Mouse (Mus musculus): ENCODE measurements around the gene Olfr993. TPM values are rescaled to one million over a fixed set of nuclear protein-coding genes. Genes with fewer than 3 reads are reported as not detected.

The Olfr993 gene
- polyA plus RNA-seq (2014; fragmentation: Nextera tagmentation; extraction: Ambion mirVana), result not detected in 2 replicates

GRCm38 (mm10) chr2:85414777-85415176 is at the start of gene Olfr993:
Gene Olfr993, minus strand, starts transcription at chr2:85414877.
- no peak within 1 kb of the TSS for H3K27ac ChIP-seq (replicated peaks in 1 of 2; ENCODE audit: control insufficient read depth in 1 of 2, insufficient read depth in 1 of 2, low read depth in 2 of 2, low read length in 2 of 2)
- H3K4me1 ChIP-seq (ENCODE audit: control insufficient read depth in 2 of 2, insufficient read depth in 2 of 2, low read length in 2 of 2), result no peaks in the 10 kb centered on the region
- no peak within 1 kb of the TSS for H3K4me2 ChIP-seq (ENCODE audit: low read length)
- H3K27me3 ChIP-seq (ENCODE audit: control insufficient read depth, insufficient read depth, low read length), result no peaks in the 10 kb centered on the region
- no peaks in the 10 kb centered on the region for H3K36me3 ChIP-seq (ENCODE audit: control insufficient read depth, insufficient read depth, low read length)
- no peak within 1 kb of the TSS for H3K4me3 ChIP-seq (ENCODE audit: control insufficient read depth in 1 of 2, insufficient read depth in 1 of 2, low read depth in 1 of 2, low read length in 2 of 2)
- H3K9ac ChIP-seq (ENCODE audit: low read length), result no peak within 1 kb of the TSS
- no peaks in the 10 kb centered on the region for H3K9me3 ChIP-seq (ENCODE audit: control insufficient read depth, low read length)
- ATAC-seq (ENCODE audit: insufficient number of reproducible peaks, insufficient read depth, low FRiP score, low read depth), result no peak

- no peak within 1 kb of the TSS for H3K4me2 ChIP-seq (ENCODE audit: low read length)
- H3K4me1 ChIP-seq (ENCODE audit: control insufficient read depth in 2 of 2, insufficient read depth in 2 of 2, low read length in 2 of 2), result no peaks in the 10 kb centered on the region
- 19% methylated on average over 1 of the region's 1 CpGs for WGBS
- H3K27me3 ChIP-seq (ENCODE audit: control insufficient read depth, insufficient read depth, low read length), result no peaks in the 10 kb centered on the region
- no peaks in the 10 kb centered on the region for H3K9me3 ChIP-seq (ENCODE audit: control insufficient read depth, low read length)
- no peak within 1 kb of the TSS for H3K4me3 ChIP-seq (ENCODE audit: control insufficient read depth in 1 of 2, insufficient read depth in 1 of 2, low read depth in 1 of 2, low read length in 2 of 2)
- ATAC-seq (ENCODE audit: insufficient number of reproducible peaks, insufficient read depth, low FRiP score, low read depth), result no peak
- H3K9ac ChIP-seq (ENCODE audit: low read length), result no peak within 1 kb of the TSS
- no peaks in the 10 kb centered on the region for H3K36me3 ChIP-seq (ENCODE audit: control insufficient read depth, insufficient read depth, low read length)
- no peak within 1 kb of the TSS for H3K27ac ChIP-seq (replicated peaks in 1 of 2; ENCODE audit: control insufficient read depth in 1 of 2, insufficient read depth in 1 of 2, low read depth in 2 of 2, low read length in 2 of 2)
Observed at GRCm38 (mm10) chr2:85443539-85443938, 28.9 kb upstream of the Olfr993 start, which contains the start of gene Olfr995. Gene Olfr995, minus strand, starts transcription at chr2:85443639.

GRCm38 (mm10) chr2:85442546-85442945 is 27.9 kb upstream of the Olfr993 start:
- H3K27ac ChIP-seq (replicated peaks in 1 of 2; ENCODE audit: control insufficient read depth in 1 of 2, insufficient read depth in 1 of 2, low read depth in 2 of 2, low read length in 2 of 2), result no peak overlapping the region
- ATAC-seq (ENCODE audit: insufficient number of reproducible peaks, insufficient read depth, low FRiP score, low read depth), result no peak
- H3K36me3 ChIP-seq (ENCODE audit: control insufficient read depth, insufficient read depth, low read length), result no peaks in the 10 kb centered on the region
- H3K4me2 ChIP-seq (ENCODE audit: low read length), result no peak overlapping the region
- H3K27me3 ChIP-seq (ENCODE audit: control insufficient read depth, insufficient read depth, low read length), result no peaks in the 10 kb centered on the region
- H3K9ac ChIP-seq (ENCODE audit: low read length), result no peak overlapping the region
- H3K4me1 ChIP-seq (ENCODE audit: control insufficient read depth in 2 of 2, insufficient read depth in 2 of 2, low read length in 2 of 2), result no peaks in the 10 kb centered on the region
- H3K4me3 ChIP-seq (ENCODE audit: control insufficient read depth in 1 of 2, insufficient read depth in 1 of 2, low read depth in 1 of 2, low read length in 2 of 2), result no peak overlapping the region
- H3K9me3 ChIP-seq (ENCODE audit: control insufficient read depth, low read length), result no peaks in the 10 kb centered on the region

GRCm38 (mm10) chr2:85436351-85436750 is 21.7 kb upstream of the Olfr993 start, which contains the start of gene Olfr994:
Gene Olfr994, minus strand, starts transcription at chr2:85436451.
- H3K4me2 ChIP-seq (ENCODE audit: low read length), result no peak within 1 kb of the TSS
- no peaks in the 10 kb centered on the region for H3K27me3 ChIP-seq (ENCODE audit: control insufficient read depth, insufficient read depth, low read length)
- no peaks in the 10 kb centered on the region for H3K4me1 ChIP-seq (ENCODE audit: control insufficient read depth in 2 of 2, insufficient read depth in 2 of 2, low read length in 2 of 2)
- no peak for ATAC-seq (ENCODE audit: insufficient number of reproducible peaks, insufficient read depth, low FRiP score, low read depth)
- H3K27ac ChIP-seq (replicated peaks in 1 of 2; ENCODE audit: control insufficient read depth in 1 of 2, insufficient read depth in 1 of 2, low read depth in 2 of 2, low read length in 2 of 2), result no peak within 1 kb of the TSS
- no peaks in the 10 kb centered on the region for H3K9me3 ChIP-seq (ENCODE audit: control insufficient read depth, low read length)
- H3K9ac ChIP-seq (ENCODE audit: low read length), result no peak within 1 kb of the TSS
- WGBS, result 81% methylated on average over 3 of the region's 3 CpGs
- H3K4me3 ChIP-seq (ENCODE audit: control insufficient read depth in 1 of 2, insufficient read depth in 1 of 2, low read depth in 1 of 2, low read length in 2 of 2), result no peak within 1 kb of the TSS
- no peaks in the 10 kb centered on the region for H3K36me3 ChIP-seq (ENCODE audit: control insufficient read depth, insufficient read depth, low read length)

GRCm38 (mm10) chr2:85425893-85426292 is 11.2 kb upstream of the Olfr993 start:
- H3K4me2 ChIP-seq (ENCODE audit: low read length), result no peak overlapping the region
- no peak for ATAC-seq (ENCODE audit: insufficient number of reproducible peaks, insufficient read depth, low FRiP score, low read depth)
- WGBS, result 66% methylated on average over 1 of the region's 1 CpGs
- no peak overlapping the region for H3K27ac ChIP-seq (replicated peaks in 1 of 2; ENCODE audit: control insufficient read depth in 1 of 2, insufficient read depth in 1 of 2, low read depth in 2 of 2, low read length in 2 of 2)
- no peaks in the 10 kb centered on the region for H3K9me3 ChIP-seq (ENCODE audit: control insufficient read depth, low read length)
- H3K36me3 ChIP-seq (ENCODE audit: control insufficient read depth, insufficient read depth, low read length), result no peaks in the 10 kb centered on the region
- H3K9ac ChIP-seq (ENCODE audit: low read length), result no peak overlapping the region
- H3K4me3 ChIP-seq (ENCODE audit: control insufficient read depth in 1 of 2, insufficient read depth in 1 of 2, low read depth in 1 of 2, low read length in 2 of 2), result no peak overlapping the region
- H3K4me1 ChIP-seq (ENCODE audit: control insufficient read depth in 2 of 2, insufficient read depth in 2 of 2, low read length in 2 of 2), result no peaks in the 10 kb centered on the region
- H3K27me3 ChIP-seq (ENCODE audit: control insufficient read depth, insufficient read depth, low read length), result no peaks in the 10 kb centered on the region

GRCm38 (mm10) chr2:85409369-85409768 is 5.3 kb downstream of the Olfr993 start, which contains the start of gene Olfr992:
Gene Olfr992, minus strand, starts transcription at chr2:85409469.
- no peaks in the 10 kb centered on the region for H3K36me3 ChIP-seq (ENCODE audit: control insufficient read depth, insufficient read depth, low read length)
- H3K27me3 ChIP-seq (ENCODE audit: control insufficient read depth, insufficient read depth, low read length), result no peaks in the 10 kb centered on the region
- H3K27ac ChIP-seq (replicated peaks in 1 of 2; ENCODE audit: control insufficient read depth in 1 of 2, insufficient read depth in 1 of 2, low read depth in 2 of 2, low read length in 2 of 2), result no peak within 1 kb of the TSS
- H3K4me1 ChIP-seq (ENCODE audit: control insufficient read depth in 2 of 2, insufficient read depth in 2 of 2, low read length in 2 of 2), result no peaks in the 10 kb centered on the region
- no peak within 1 kb of the TSS for H3K4me3 ChIP-seq (ENCODE audit: control insufficient read depth in 1 of 2, insufficient read depth in 1 of 2, low read depth in 1 of 2, low read length in 2 of 2)
- H3K4me2 ChIP-seq (ENCODE audit: low read length), result no peak within 1 kb of the TSS
- no peak for ATAC-seq (ENCODE audit: insufficient number of reproducible peaks, insufficient read depth, low FRiP score, low read depth)
- no peak within 1 kb of the TSS for H3K9ac ChIP-seq (ENCODE audit: low read length)
- WGBS, result 53% methylated on average over 2 of the region's 2 CpGs
- no peaks in the 10 kb centered on the region for H3K9me3 ChIP-seq (ENCODE audit: control insufficient read depth, low read length)

Other genes with a start within 250 kb of the Olfr993 start
- gene Lrrc55, start 217.7 kb downstream of the Olfr993 start, polyA plus RNA-seq (2014; fragmentation: Nextera tagmentation; extraction: Ambion mirVana), result 0.20 and 0.53 TPM in 2 replicates
- not detected in 2 replicates for gene Olfr987, start 75.6 kb downstream of the Olfr993 start, polyA plus RNA-seq (2014; fragmentation: Nextera tagmentation; extraction: Ambion mirVana)
- not detected in 2 replicates for gene Olfr988, start 51.6 kb downstream of the Olfr993 start, polyA plus RNA-seq (2014; fragmentation: Nextera tagmentation; extraction: Ambion mirVana)
- not detected in 2 replicates for gene Olfr992, start 5.4 kb downstream of the Olfr993 start, polyA plus RNA-seq (2014; fragmentation: Nextera tagmentation; extraction: Ambion mirVana)
- not detected in 2 replicates for gene Olfr994, start 21.6 kb upstream of the Olfr993 start, polyA plus RNA-seq (2014; fragmentation: Nextera tagmentation; extraction: Ambion mirVana)
- gene Olfr995, start 28.8 kb upstream of the Olfr993 start, polyA plus RNA-seq (2014; fragmentation: Nextera tagmentation; extraction: Ambion mirVana), result not detected in 2 replicates
- gene 4833423E24Rik, start 104.1 kb upstream of the Olfr993 start, polyA plus RNA-seq (2014; fragmentation: Nextera tagmentation; extraction: Ambion mirVana), result not detected in 2 replicates
- gene Olfr996, start 164.3 kb upstream of the Olfr993 start, polyA plus RNA-seq (2014; fragmentation: Nextera tagmentation; extraction: Ambion mirVana), result not detected in 2 replicates
- not detected in 2 replicates for gene Olfr998, start 174.1 kb upstream of the Olfr993 start, polyA plus RNA-seq (2014; fragmentation: Nextera tagmentation; extraction: Ambion mirVana)
- not detected in 2 replicates for gene Olfr1000, start 197.0 kb upstream of the Olfr993 start, polyA plus RNA-seq (2014; fragmentation: Nextera tagmentation; extraction: Ambion mirVana)
- gene Olfr1002, start 235.8 kb upstream of the Olfr993 start, polyA plus RNA-seq (2014; fragmentation: Nextera tagmentation; extraction: Ambion mirVana), result not detected in 2 replicates
- gene Olfr154, start 249.6 kb upstream of the Olfr993 start, polyA plus RNA-seq (2014; fragmentation: Nextera tagmentation; extraction: Ambion mirVana), result not detected in 2 replicates